Mouse (Mus musculus): ENCODE measurements around the gene Bicdl1. TPM values are rescaled to one million over a fixed set of nuclear protein-coding genes. Genes with fewer than 3 reads are reported as not detected.

Gene Bicdl1
- polyA plus RNA-seq, 1 experiment = 46.5 TPM

DNA sequence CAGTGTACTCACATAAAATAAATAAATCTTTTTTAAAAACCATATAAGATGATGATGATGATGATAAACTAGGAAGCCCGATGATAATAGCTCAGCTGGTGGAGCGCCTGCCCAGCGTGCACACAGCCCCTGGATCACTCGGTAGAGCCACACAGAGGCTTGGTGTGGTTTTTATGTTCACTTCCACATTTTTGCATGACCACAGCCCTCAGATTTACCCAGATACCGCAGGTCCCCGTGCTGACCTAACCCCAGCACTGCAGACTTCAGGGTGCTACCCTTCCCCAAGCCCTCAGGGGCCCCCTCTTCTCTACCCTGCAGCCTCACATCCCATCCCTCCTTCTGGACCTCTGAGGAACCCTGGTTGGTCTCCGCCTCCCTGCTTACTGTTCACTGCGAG is 103.3 kb downstream of the Bicdl1 start:
- no peak for DNase-seq (ENCODE audit: low spot score)

DNA sequence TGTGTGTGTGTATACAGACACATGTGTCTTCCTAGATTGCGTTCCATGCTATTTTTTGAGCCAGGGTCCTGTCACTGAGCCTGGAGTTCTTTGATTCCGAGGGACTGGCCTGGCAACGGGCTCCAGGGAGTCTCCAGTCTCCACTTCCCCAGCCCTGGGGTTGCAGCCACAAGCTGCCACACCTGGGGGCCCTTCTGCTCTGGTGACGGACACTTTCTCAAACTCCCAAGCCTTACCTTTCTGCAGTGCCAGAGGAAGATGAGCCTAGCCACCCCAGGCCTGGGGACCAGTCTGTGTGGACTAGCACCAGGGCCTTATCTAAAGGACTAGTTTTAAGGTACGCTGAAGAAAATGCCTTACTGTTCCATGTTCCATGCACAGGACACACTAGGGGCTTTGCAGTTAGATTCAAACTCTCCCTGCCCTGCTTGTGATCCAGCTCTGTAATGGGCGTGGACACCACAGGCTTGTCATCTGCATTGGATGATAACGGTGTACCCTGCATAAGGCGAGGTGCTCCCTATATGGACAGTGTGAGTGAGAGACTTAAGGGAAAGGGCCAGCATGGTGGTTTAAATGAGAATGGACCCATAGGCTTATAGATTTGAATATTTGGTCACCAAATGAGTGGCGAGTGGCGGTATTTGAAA is 105.1 kb downstream of the Bicdl1 start:
- DNase-seq (ENCODE audit: low spot score) = no peak

DNA sequence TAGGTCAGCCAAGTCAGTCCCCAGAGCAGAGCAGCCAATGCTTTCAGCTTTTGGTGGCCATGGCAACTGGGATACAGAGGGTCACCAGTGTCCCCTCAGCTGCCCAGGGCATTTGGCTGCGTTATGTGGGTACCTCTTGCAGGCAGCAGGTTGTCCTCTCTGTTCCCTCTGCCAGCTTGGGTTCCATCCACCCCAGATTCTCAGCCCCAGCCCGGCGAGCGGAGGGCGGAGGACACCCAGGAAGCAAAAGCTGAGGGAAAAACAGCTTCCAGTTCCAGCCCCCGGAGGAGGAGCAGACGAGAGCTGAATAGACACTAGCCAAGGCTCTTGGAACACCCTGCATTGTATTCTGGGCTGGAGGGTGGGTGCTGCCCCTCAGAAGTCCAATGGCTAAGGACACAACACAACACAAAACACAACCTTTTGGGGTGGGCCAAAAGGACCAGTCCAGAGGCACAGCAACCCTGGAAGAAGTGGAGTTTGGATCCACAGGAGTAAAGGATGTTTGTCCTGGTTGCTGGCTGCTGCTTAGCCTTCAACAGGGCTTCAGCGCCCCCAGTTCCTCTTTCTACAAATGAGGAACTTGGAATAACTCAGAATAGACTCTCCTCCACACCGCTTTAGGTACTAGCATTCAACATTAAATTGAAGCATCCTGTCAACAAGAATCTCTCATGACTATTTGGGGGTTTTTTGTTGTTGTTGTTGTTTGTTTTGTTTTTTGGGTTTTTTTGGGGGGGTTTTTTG is 107.6 kb downstream of the Bicdl1 start:
- DNase-seq (ENCODE audit: low spot score) = no peak

DNA sequence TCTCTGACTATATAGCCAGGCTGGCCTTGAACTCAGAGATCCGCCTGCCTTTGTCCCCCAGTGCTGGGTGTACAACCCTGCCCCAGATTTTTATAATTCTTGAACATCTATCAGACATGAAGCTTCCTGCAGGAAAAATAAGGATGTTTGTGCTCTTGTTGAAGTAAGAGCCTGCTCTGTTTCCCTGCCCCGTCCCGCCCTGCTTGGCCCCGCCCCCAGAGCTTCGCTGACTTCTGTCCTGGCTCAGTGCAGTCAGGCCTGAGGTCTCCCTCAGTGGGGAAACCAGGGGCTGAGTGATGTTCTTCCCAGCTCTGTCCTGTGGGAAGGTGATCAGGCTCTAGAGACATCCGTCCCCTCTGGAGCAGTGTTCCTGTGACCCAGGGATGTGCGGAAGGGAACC is 108.7 kb downstream of the Bicdl1 start:
- DNase-seq (ENCODE audit: low spot score) = no peak

DNA sequence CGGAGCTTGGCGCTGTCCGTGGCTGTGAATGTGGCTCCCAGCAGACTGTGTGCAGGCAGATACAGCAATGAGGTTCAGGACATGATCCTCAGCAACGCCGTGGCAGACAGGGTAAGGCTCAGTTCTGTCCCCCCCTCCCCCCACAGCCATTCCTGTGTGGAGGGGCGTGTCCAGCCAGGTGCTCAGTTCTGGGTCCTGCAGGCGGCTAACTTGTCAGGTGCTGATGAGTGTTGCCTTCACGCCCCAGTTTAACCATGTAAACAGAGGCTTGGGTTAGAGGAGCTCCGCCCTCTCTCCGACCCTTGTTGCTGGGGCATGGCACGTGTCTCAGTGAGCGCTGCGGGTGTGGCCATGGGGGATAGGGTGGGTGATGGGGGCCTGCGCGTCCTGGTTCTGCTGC is 111.7 kb downstream of the Bicdl1 start:
- no peak for DNase-seq (ENCODE audit: low spot score)

DNA sequence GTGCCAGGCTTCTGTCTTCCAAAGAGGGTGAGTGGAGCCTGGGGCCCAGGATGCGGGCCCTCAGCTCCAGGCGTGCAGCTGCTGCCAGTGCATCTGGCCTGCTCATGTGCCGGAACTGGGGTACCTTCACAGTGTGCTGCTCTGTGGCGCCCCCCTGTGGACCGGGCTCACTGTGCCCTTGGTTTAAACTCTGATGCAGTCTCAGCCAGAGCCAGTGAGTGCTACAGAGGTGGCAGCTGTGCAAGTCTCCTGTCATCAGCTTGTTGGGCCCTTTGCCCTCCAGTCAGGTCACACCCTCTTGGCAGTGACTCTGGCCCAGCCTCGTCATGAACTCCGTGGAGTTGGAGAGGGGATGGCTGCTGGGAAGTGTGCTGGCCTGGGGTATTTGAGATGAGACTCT is 116.5 kb downstream of the Bicdl1 start:
- no peak for DNase-seq (ENCODE audit: low spot score)

DNA sequence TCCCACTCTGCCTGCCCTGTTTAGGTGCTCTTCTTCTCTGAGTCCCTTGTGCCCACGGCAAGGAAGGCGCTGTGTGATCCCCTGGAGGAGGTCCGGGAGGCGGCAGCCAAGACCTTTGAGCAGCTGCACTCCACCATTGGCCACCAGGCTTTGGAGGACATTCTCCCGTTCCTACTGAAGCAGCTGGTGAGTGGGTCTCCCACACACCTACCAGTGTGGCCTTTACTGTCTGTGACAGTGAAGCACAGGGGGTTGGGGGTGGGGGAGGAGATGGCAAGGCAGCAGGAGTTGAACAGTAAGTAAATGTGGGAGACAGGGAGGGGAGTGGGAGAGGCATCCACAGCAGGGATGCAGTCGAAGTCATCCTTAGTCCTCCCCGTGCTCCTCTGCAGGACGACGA is 118.1 kb downstream of the Bicdl1 start:
- DNase-seq (ENCODE audit: low spot score) = no peak

DNA sequence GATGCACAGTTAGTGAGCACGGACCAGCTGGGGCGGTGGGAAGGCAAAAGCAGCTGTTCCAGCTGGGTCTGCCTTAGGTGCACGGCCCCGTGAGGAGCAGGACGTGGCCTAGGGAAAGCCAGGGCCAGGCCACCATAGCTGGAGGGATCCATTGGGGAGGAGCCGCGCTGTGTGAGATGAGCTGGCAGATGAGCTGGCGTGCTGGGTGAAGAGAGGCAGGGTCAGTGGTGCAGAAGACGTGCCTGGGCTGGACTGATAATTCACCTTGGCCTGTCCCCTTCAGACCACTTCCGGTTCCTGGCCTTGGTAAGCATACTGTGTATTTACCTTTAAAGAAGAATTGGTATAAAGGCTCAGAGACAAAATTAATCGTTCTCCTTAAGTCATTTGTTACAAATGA is 119.9 kb downstream of the Bicdl1 start:
- no peak for DNase-seq (ENCODE audit: low spot score)

DNA sequence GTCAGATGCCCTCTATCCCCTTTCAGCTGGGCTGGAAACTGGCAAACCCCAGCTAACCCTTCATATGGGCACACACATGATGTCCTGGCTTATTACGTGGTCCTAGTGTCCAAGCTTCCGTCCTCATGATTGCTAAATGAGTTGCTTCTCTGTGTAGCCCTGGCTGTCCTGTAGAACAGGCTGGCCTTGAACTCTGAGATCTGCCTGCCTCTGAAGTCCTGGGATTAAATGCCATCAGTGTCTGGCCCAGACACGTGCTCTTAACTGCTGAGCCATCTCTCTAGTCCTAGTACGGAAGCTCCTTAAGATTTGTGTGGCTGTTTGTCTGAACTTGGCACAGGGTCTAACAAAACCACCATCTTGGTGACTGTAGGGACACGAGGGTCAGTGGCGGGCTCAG is 127.9 kb downstream of the Bicdl1 start:
- DNase-seq (ENCODE audit: low spot score) = no peak

Other genes with a start within 250 kb of the Bicdl1 start
- 56.1 and 75.8 TPM in 2 replicates for gene Sirt4, start 246.9 kb downstream of the Bicdl1 start, polyA plus RNA-seq (2012; rRNA removed)
- gene Pxn, start 224.9 kb downstream of the Bicdl1 start, polyA plus RNA-seq (2012; rRNA removed) = 68.7 and 73.4 TPM in 2 replicates
- gene Rplp0, start 172.2 kb downstream of the Bicdl1 start, polyA plus RNA-seq (2012; rRNA removed) = 2,459 and 2,490 TPM in 2 replicates
- 17.8 and 26.4 TPM in 2 replicates for gene Gcn1l1, start 166.4 kb downstream of the Bicdl1 start, polyA plus RNA-seq (2012; rRNA removed)
- 57.6 and 58.7 TPM in 2 replicates for gene Rab35, start 99.7 kb downstream of the Bicdl1 start, polyA plus RNA-seq (2012; rRNA removed)
- 4.9 and 7.7 TPM in 2 replicates for gene Cit, start 113.7 kb upstream of the Bicdl1 start, polyA plus RNA-seq (2012; rRNA removed)